Mouse (Mus musculus): ENCODE data around the gene Ceacam9.

DNA sequence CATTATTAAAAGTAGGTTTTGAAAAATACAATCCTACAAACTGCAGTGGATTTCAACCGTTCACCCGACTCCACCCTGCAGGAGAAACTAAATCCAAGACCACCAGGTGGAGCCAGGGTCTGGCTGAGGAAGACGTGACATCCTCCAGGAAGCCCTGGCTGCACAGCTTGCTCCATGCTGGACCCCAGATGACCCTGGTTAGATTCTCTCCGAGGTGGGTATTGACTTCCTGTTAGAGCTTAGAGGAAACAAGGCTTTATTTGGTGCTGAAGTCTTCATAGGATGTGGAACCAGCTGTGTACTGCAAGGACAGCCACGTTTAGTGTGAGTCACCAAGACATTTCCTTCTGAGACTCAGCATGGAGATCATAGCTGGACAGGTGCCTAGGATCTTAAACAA is 32.5 kb upstream of the Ceacam9 start:
- no peak; the same call in 1 of the 2 replicates for TF ChIP-seq CTCF (IDR thresholded peaks at IDR 0.05; ENCODE audit: low read depth)
- no peak; the same call in 1 of the 2 replicates for TF ChIP-seq EP300 (IDR thresholded peaks at IDR 0.05; ENCODE audit: low read depth)

Measured in liver, postnatal 0 days (tissue).